Mouse (Mus musculus) megakaryocyte progenitor cell, adult 5-6 weeks (primary cell): ENCODE measurements around the gene Zc3h12c. TPM values are rescaled to one million over a fixed set of nuclear protein-coding genes. Genes with fewer than 3 reads are reported as not detected.
A peak's percentile ranks its signal among the peaks of the same experiment; 100 is the strongest.

Experiments
- ATAC-seq: replicated peaks from 2 replicates; pipeline ENCODE4 v1.8.0; 2016; ENCODE audit warnings: mild to moderate bottlenecking, moderate TSS enrichment, inconsistent platforms; ENCODE audit not compliant: poor library complexity
- total RNA-seq, 2 experiments: library from RNA; stranded (forward) in 1 of 2; stranded (reverse) in 1 of 2; fragments of 157-497, 149-512 nt in 1 of 2; fragments of 200-1000 nt in 1 of 2; gene quantifications; 2 replicates each; pipeline versions ENCODE4 v1.2.3 to v1.2.4; 2015 to 2017

The Zc3h12c gene
- total RNA-seq (2015) (4.3 and 4.8 TPM in 2 replicates), total RNA-seq (2017) (4.3 and 4.6 TPM in 2 replicates)

- ATAC-seq = peak; percentile 36
Measured at GRCm38 (mm10) chr9:52167863-52168685, at the start of gene Zc3h12c. TSS of gene Zc3h12c (minus strand) at chr9:52168572.

- no peak for ATAC-seq
Measured at GRCm38 (mm10) chr9:52217636-52218035, 49.3 kb upstream of the Zc3h12c start.

- ATAC-seq = no peak
Measured at GRCm38 (mm10) chr9:52215291-52215690, 46.9 kb upstream of the Zc3h12c start.

- ATAC-seq = no peak
Measured at GRCm38 (mm10) chr9:52212416-52212815, 44.0 kb upstream of the Zc3h12c start.

- no peak for ATAC-seq
Measured at GRCm38 (mm10) chr9:52208510-52209030, 40.2 kb upstream of the Zc3h12c start.

- ATAC-seq = no peak
Measured at GRCm38 (mm10) chr9:52203189-52203588, 34.8 kb upstream of the Zc3h12c start.

- no peak for ATAC-seq
Measured at GRCm38 (mm10) chr9:52200271-52200670, 31.9 kb upstream of the Zc3h12c start.

- ATAC-seq = peak; percentile 92
Measured at GRCm38 (mm10) chr9:52195853-52196252, 27.5 kb upstream of the Zc3h12c start.

- ATAC-seq = peak; percentile 84
Measured at GRCm38 (mm10) chr9:52193851-52194250, 25.5 kb upstream of the Zc3h12c start.

- ATAC-seq = no peak
Measured at GRCm38 (mm10) chr9:52190907-52191306, 22.5 kb upstream of the Zc3h12c start.

- ATAC-seq = no peak
Measured at GRCm38 (mm10) chr9:52188106-52188505, 19.7 kb upstream of the Zc3h12c start.

GRCm38 (mm10) chr9:52186296-52186941 lies 18.0 kb upstream of the Zc3h12c start:
- ATAC-seq = no peak

- ATAC-seq = 0 out of 2 replicates have a peak, but pooled peaks have one; percentile 23
Measured at GRCm38 (mm10) chr9:52181419-52181818, 13.0 kb upstream of the Zc3h12c start.

GRCm38 (mm10) chr9:52180851-52181250 lies 12.5 kb upstream of the Zc3h12c start:
- no peak for ATAC-seq

- peak; percentile 84 for ATAC-seq
Measured at GRCm38 (mm10) chr9:52175257-52175859, 7.0 kb upstream of the Zc3h12c start.

- peak; percentile 53 for ATAC-seq
Measured at GRCm38 (mm10) chr9:52174671-52175111, 6.3 kb upstream of the Zc3h12c start.

GRCm38 (mm10) chr9:52173937-52174336 lies 5.6 kb upstream of the Zc3h12c start:
- no peak for ATAC-seq

- 0 out of 2 replicates have a peak, but pooled peaks have one; percentile 33 for ATAC-seq
Measured at GRCm38 (mm10) chr9:52172550-52172949, 4.2 kb upstream of the Zc3h12c start.

GRCm38 (mm10) chr9:52170671-52171070 lies 2.3 kb upstream of the Zc3h12c start:
- ATAC-seq = no peak

- ATAC-seq = no peak
Measured at GRCm38 (mm10) chr9:52170131-52170530, 1.8 kb upstream of the Zc3h12c start.

- peak; percentile 77 for ATAC-seq
Measured at GRCm38 (mm10) chr9:52168686-52169270, 406 bp upstream of the Zc3h12c start.
